Mouse (Mus musculus) hindbrain, embryonic 11.5 days (tissue): ENCODE measurements at regions not wholly inside any gene's neighbourhood (a gene's known extent, or its start where the extent isn't known, plus 50 kb on each side); places are given as distances from the start of the nearest gene placed in this dataset.

Experiments used
- ATAC-seq: fragments of 200-750 bp; cut with Nextera tagmentation; 2 replicates; pipeline ENCODE4 v1.8.0; 2017; ENCODE audit warnings: mild to moderate bottlenecking, moderate TSS enrichment, moderate library complexity; ENCODE audit not compliant: low FRiP score
- DNase-seq: peaks from one replicate; pipeline ENCODE4 v3.0.0-alpha.2; 2015; ENCODE audit warnings: low spot score
- H3K27ac ChIP-seq: fragments of 300-500 bp; sonication (generic); 2 replicates; pipeline ENCODE4 v1.5.1; 2014; ENCODE audit warnings: mild to moderate bottlenecking, low read depth, low read length
- H3K27me3 ChIP-seq: fragments of 300-500 bp; sonication (generic); 2 replicates; pipeline ENCODE4 v1.6.1; 2014; ENCODE audit warnings: mild to moderate bottlenecking, low read length, moderate library complexity, mixed read lengths; ENCODE audit not compliant: control insufficient read depth, insufficient read depth
- H3K36me3 ChIP-seq: fragments of 300-500 bp; sonication (generic); 2 replicates; pipeline ENCODE4 v1.6.1; 2014; ENCODE audit warnings: mild to moderate bottlenecking, low read length, moderate library complexity, mixed read lengths; ENCODE audit not compliant: control insufficient read depth, insufficient read depth
- H3K4me1 ChIP-seq: fragments of 300-500 bp; sonication (generic); replicated peaks from 2 replicates; pipeline ENCODE4 v1.6.1; 2014; ENCODE audit warnings: low read length, mixed read lengths; ENCODE audit not compliant: control insufficient read depth, insufficient read depth
- H3K4me2 ChIP-seq: fragments of 300-500 bp; sonication (generic); replicated peaks from 2 replicates; pipeline ENCODE4 v1.6.1; 2014; ENCODE audit warnings: mild to moderate bottlenecking, low read depth, low read length
- H3K4me3 ChIP-seq: fragments of 300-500 bp; sonication (generic); 2 replicates; pipeline ENCODE4 v1.5.1; 2014; ENCODE audit warnings: low read depth, low read length
- H3K9ac ChIP-seq: fragments of 300-500 bp; sonication (generic); 2 replicates; pipeline ENCODE4 v1.6.1; 2014; ENCODE audit warnings: low read depth, low read length
- H3K9me3 ChIP-seq: fragments of 300-500 bp; sonication (generic); 2 replicates; pipeline ENCODE4 v1.6.1; 2016; ENCODE audit warnings: low read length; ENCODE audit not compliant: control insufficient read depth
- WGBS: fragments of 180-500 bp; shearing (Covaris S2); extraction: QIAGEN DNeasy Blood & Tissue Kit; methylation state at CpG from one replicate; pipeline ENCODE4 v1.1.7; 2014; 5-methylcytosine and 5-hydroxymethylcytosine counted together

DNA sequence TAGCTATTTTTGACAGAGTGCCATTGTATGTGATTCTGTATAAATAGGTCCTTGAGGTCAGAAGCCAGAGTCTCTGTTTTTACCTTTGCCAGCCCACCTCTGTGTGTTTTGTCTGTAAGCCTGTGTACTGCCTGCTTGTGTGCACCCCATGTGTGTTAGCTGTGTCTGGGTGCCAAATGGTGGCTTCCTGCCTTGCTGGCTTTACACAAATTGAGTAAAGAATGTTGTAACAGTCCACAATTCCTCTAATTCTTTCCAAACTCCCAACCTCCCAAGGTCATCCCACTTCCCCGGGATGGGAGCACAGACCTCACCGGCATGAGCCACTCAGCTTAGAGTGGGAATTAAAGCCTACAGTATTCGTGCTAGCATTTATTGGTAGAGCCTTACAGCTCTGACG lies 125.5 kb upstream of the Slit3 start:
- Histone ChIP-seq H3K9me3 (no peaks in the 10 kb centered on the region), H3K4me1 (no peaks in the 10 kb centered on the region), H3K27ac (no peak overlapping the region), H3K4me2 (no peak overlapping the region), H3K4me3 (no peak overlapping the region), H3K9ac (no peak overlapping the region), H3K27me3 (no peaks in the 10 kb centered on the region), H3K36me3 (no peaks in the 10 kb centered on the region)
- ATAC-seq = no peak
- DNase-seq = no peak
- WGBS = 79% methylated on average over 4 of the region's 4 CpGs

DNA sequence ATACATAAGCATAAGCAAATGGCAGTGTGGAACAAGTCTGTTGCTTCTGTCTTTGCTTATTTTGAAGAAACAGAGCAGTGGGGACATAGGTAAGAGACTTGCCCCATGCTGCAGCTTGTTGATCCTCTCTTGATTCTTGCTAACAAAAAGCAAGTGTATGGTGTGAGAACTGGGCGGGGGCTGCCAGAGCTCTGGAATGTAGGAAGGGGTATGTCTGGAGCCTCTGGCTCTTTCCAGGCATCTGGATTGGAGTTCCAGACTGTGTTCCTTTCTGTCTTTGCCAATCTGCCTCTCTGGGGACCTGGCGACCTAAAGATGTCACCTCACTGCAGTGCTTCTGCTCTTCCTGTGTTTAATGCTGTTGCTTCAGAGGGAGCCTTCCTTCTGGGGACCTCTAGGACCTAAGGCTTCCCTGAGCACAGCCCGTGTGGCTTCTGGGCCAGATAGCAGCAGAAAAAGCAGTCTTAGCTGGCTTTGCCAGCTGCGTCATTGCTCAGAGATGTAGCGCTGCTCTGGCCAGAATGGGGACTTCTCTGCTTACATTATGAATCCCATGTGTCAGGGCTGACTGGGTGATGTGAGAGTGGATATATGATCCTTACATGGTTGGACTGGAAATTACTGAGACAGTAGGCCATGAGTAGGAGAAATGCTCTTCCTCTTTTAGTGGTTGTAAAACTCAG lies 138.1 kb upstream of the Slit3 start:
- Histone ChIP-seq H3K9me3 (no peaks in the 10 kb centered on the region), H3K9ac (no peak overlapping the region), H3K4me3 (no peak overlapping the region), H3K27ac (no peak overlapping the region), H3K4me1 (no peaks in the 10 kb centered on the region), H3K4me2 (no peak overlapping the region), H3K27me3 (no peaks in the 10 kb centered on the region), H3K36me3 (no peaks in the 10 kb centered on the region)
- no peak for ATAC-seq
- DNase-seq = no peak
- WGBS = 72% methylated on average over 5 of the region's 5 CpGs

DNA sequence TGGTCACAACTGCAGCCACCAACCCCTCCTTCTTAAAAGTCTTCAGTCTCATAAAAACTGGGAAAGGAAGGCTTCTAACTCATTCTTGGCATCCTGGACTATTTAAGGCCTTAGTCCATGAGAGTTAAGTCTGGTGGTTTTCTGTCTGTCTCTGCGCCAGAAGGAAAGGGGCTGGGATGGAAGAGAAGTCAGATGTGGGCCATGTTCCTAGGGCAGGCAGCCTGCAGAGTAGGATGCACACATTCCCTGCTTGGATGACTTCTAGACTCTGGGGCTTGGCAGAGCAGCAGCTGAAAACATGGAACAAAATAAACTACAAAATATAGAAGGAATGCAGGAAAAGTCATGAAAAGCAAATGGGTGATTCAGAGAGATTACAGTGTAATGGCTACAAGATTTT lies 140.8 kb upstream of the Slit3 start:
- ATAC-seq (no peak), DNase-seq (no peak)
- H3K4me1 ChIP-seq = no peaks in the 10 kb centered on the region
- no peak overlapping the region for H3K4me2 ChIP-seq
- no peak overlapping the region for H3K27ac ChIP-seq
- no peaks in the 10 kb centered on the region for H3K27me3 ChIP-seq
- WGBS = 92% methylated on average over 1 of the region's 1 CpGs
- H3K4me3 ChIP-seq = no peak overlapping the region
- H3K9me3 ChIP-seq = no peaks in the 10 kb centered on the region
- H3K36me3 ChIP-seq = no peaks in the 10 kb centered on the region
- no peak overlapping the region for H3K9ac ChIP-seq

DNA sequence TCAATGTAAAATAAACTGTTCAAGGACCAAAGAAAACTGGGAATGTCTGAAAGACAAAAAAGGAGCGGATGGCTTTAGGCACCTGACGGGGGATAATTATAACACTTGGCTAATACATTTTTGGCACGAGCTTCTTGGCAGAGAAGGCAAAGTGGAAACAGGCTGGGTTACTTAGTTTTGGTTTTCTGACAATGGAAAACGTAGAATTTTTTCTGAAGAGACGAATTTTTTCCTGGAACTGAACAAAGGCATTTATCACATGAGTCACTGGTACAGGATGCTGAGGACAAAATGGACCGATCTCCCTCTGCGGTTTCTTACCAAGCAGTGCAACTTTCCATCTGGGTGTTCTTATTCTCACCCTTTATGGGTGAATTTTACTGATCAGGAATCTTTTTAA lies 143.2 kb upstream of the Slit3 start:
- ATAC-seq = no peak
- no peak overlapping the region for H3K4me3 ChIP-seq
- DNase-seq = no peak
- no peak overlapping the region for H3K27ac ChIP-seq
- H3K9ac ChIP-seq = no peak overlapping the region
- no peaks in the 10 kb centered on the region for H3K9me3 ChIP-seq
- H3K27me3 ChIP-seq = no peaks in the 10 kb centered on the region
- H3K4me2 ChIP-seq = no peak overlapping the region
- no peaks in the 10 kb centered on the region for H3K36me3 ChIP-seq
- H3K4me1 ChIP-seq = no peaks in the 10 kb centered on the region
- 89% methylated on average over 7 of the region's 7 CpGs for WGBS

DNA sequence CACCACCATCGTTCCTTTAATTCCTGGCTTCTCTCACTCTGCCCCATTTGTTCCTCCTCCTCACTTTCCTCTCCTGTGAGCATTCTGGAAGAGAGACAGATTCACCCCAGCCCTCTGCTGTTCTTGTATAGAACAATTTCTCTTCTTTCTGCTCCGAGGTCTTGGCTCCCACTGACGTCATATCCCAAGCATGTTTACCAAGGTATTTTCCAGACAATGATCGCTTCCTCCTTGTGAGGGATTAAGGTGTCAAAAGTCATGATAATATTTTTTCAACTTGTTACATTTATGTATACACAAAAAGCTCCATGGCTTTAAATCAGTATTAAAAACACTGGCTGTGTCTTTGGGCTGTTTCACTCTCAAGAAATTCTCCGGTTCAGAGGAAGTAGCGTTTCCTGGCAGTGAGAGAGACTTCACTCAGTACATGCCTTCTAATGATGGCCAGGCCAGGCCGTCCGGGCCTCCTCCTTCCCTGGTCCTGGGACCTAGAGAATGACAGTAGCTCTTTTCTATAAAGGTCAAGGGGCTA lies 142.4 kb upstream of the Spdl1 start:
- H3K9me3 ChIP-seq = no peaks in the 10 kb centered on the region
- no peak overlapping the region for H3K9ac ChIP-seq
- H3K27me3 ChIP-seq = no peaks in the 10 kb centered on the region
- ATAC-seq = no peak
- no peak overlapping the region for H3K4me2 ChIP-seq
- DNase-seq = no peak
- no peaks in the 10 kb centered on the region for H3K4me1 ChIP-seq
- 77% methylated on average over 8 of the region's 8 CpGs for WGBS
- no peak overlapping the region for H3K4me3 ChIP-seq
- no peaks in the 10 kb centered on the region for H3K36me3 ChIP-seq
- H3K27ac ChIP-seq = no peak overlapping the region

DNA sequence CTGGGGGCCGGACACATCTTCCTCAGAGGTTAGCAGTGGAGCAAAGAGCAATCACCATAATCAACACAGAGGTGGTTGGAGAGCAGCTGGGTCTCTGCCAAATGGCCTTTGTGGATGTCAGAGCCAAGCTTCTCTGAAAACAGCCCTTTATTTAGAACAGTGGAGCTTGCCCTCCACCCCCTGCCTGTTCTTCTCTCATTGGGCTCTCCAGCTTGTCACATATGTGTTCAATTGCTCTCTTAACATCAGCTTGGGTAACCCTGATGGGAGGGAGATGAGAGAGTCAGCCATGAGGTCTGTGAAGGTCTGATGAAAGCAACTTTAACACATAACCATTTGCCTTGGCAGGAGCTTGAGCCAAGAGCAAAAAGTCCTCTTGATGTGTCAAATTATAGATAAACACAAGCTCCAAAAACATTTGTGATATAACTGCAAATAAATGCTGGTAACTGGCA lies 140.1 kb upstream of the Spdl1 start:
- Histone ChIP-seq H3K4me3 (no peak overlapping the region), H3K4me2 (no peak overlapping the region), H3K27ac (no peak overlapping the region), H3K27me3 (no peaks in the 10 kb centered on the region), H3K4me1 (no peaks in the 10 kb centered on the region), H3K9me3 (no peaks in the 10 kb centered on the region), H3K36me3 (no peaks in the 10 kb centered on the region), H3K9ac (no peak overlapping the region)
- DNase-seq (no peak), ATAC-seq (no peak)
- WGBS = 76% methylated on average over 1 of the region's 1 CpGs

DNA sequence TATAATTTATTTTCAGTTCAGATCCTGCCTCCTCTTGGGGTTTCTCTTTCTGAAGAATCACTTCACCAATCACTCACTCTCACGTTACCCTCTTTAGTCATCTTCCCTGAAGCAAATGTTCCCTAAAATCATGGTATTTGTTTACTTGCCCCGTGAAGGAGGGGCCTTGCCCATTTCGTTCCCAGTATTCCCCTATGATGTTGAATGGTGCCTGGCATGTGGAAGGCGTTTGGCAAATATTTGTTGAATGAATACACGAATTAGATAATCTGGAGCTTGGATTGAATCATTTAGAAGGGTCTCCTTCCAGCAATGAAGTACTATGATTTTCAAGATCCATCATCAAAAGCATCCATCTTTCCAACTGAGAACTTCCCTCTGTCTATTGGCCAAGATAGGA lies 139.6 kb upstream of the Spdl1 start:
- Histone ChIP-seq H3K9ac (no peak overlapping the region), H3K4me2 (no peak overlapping the region), H3K4me3 (no peak overlapping the region), H3K4me1 (no peaks in the 10 kb centered on the region), H3K36me3 (no peaks in the 10 kb centered on the region), H3K9me3 (no peaks in the 10 kb centered on the region), H3K27ac (no peak overlapping the region), H3K27me3 (no peaks in the 10 kb centered on the region)
- ATAC-seq (no peak), DNase-seq (no peak)
- WGBS = 68% methylated on average over 5 of the region's 5 CpGs

DNA sequence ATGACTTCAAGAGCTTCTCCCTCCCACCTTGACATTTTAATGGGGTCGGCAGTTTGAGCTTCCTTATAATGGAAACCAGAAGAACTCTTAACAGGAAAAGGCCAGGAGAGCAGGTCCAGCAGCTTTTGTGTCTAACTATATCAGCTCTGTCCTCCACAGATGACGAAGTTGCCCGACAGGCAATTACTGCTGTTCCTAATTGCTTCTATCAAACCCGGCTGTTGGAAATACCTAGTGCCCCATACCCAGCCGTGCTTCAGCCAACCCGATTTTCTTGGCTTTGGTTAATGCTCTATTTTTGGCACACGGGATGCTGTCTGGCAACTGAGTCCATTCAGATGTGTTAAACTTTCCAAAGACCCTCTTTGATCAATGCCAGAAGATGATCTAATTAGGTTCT lies 125.8 kb upstream of the Spdl1 start:
- 73% methylated on average over 7 of the region's 7 CpGs for WGBS

More for the DNA sequence above, 125.8 kb upstream of the Spdl1 start:
- Histone ChIP-seq H3K4me1 (no peaks in the 10 kb centered on the region), H3K9ac (no peak overlapping the region), H3K27me3 (no peaks in the 10 kb centered on the region), H3K36me3 (no peaks in the 10 kb centered on the region), H3K4me2 (no peak overlapping the region), H3K4me3 (no peak overlapping the region), H3K9me3 (no peaks in the 10 kb centered on the region), H3K27ac (no peak overlapping the region)
- ATAC-seq = no peak
- DNase-seq = no peak
